Mouse (Mus musculus) MEL (cell line): ENCODE data around the gene Foxk2.

Source experiments
- EP300 ChIP-seq, 2 experiments: IDR thresholded peaks; 2 replicates each; pipeline ENCODE4 v1.6.1; 2011; ENCODE audit warnings: improper control_type of control experiment in 2 of 2, low read length in 2 of 2, low read depth in 1 of 2, mild to moderate bottlenecking in 1 of 2
- MAZ ChIP-seq: IDR thresholded peaks from 2 replicates; pipeline ENCODE4 v1.6.1; 2012; ENCODE audit warnings: low read depth, mild to moderate bottlenecking, inconsistent platforms, low read length, improper control_type of control experiment
- ZKSCAN1 ChIP-seq: IDR thresholded peaks from 2 replicates; pipeline ENCODE4 v1.6.1; 2012; ENCODE audit warnings: low read depth, mild to moderate bottlenecking, inconsistent platforms, low read length, improper control_type of control experiment, moderate library complexity

GRCm38 (mm10) chr11:121298493-121298892 is 38.7 kb downstream of the Foxk2 start:
- TF ChIP-seq MAZ (no peak), EP300 (IDR thresholded peaks at IDR 0.05; ENCODE audit: low read depth in 1 of 2, low read length in 2 of 2) (no peak), ZKSCAN1 (no peak)
